Mouse (Mus musculus) stomach, postnatal 0 days (tissue): ENCODE results near the gene Gga3.

Experiments used
- CTCF ChIP-seq: IDR thresholded peaks from 2 replicates; pipeline ENCODE4 v1.5.1; 2016; ENCODE audit warnings: antibody characterized with exemption, low read depth, mild to moderate bottlenecking, moderate library complexity
- EP300 ChIP-seq: optimal IDR thresholded peaks from 2 replicates; pipeline ENCODE3; 2016; ENCODE audit warnings: antibody characterized with exemption

- TF ChIP-seq CTCF: no peak
- no peak for TF ChIP-seq EP300
Observed at GRCm38 (mm10) chr11:115642705-115643104, 38.9 kb upstream of the Gga3 start.
